Mouse (Mus musculus) heart, postnatal 14 days (tissue): Measurements from ENCODE around the gene Gdf15. TPM values are rescaled to one million over a fixed set of nuclear protein-coding genes. Genes with fewer than 3 reads are reported as not detected.

Experiments
- DNase-seq, 2 experiments: peaks; one replicate each; pipeline ENCODE4 v3.0.0; 2021 to 2022
- intact Hi-C: fragments of 180-260 bp; cut with DNase I; formaldehyde crosslinking; loops from one replicate; pipeline ENCODE4 v1.15.1; 2025
- total RNA-seq, 2 experiments: library from RNA; stranded (reverse); gene quantifications; 2 replicates each; pipeline ENCODE4 v1.2.3; 2021

Gene Gdf15
- total RNA-seq, 2 experiments from 2014 or later: 0.41 to 1.6 TPM

DNA sequence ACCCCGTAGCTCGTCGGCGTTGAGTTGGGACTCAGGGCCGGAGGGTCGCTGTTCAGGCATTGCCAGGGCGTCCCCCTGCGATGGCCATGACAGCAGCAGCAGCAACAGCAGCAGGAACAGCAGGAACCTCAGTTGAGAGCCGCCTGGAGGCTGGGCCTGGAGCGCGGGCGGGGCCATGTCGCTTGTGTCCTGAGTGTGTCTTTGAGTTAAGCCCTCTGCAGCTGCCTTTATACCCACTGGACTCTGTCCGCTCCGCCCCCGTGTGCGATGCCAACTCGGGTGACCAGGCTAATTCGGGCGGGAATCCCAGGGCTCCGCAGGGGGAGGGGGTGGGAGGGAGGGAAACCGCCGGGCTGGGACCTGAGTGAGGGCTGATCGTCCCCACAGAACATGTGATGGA, 820 bp downstream of the Gdf15 start:
- DNase-seq: peak; percentile 57 to 59
- intact Hi-C loops: no loop called here

DNA sequence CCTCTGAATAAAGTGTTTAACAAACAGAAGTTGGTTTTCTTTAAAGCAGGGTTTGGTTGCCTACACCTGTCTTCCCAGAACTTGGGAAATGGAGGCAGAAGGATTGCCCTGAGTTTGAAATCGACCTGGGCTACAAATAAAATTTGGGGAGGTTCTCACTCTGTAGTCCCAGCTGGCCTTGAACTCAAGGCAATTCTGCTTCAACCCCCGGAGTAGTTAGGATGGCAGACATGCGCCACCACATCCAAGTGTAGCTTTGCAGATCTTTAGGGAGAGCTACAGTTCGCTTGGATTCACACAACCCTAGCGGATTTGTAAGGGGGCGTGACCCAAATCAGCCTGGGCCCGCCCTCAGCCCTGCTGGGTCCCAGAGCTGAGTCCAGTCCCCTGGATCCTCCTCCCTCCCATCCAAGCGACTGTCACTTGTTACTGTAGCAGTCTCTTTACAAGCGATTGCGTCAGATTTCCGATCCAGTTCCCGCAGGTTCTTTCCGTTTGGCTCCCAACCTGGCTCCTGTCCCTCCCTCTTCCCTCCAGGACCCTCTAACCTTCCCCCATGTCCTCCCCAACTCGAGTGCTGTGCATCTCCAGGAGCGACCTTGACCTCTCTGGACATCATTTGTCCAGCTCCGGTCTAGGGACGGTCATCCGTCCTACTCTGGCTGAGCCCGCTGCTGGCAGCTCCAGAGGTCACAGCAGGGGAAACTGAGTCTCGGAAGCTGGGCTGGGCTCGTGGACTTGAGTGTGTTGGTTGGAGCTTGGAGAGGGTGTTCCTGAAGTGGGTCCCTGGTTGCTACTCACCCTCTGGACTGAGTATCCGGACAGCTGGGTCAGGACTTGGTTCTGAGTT, 1.5 kb downstream of the Gdf15 start:
- DNase-seq: peak; percentile 66 to 73
- intact Hi-C loops: no loop called here

DNA sequence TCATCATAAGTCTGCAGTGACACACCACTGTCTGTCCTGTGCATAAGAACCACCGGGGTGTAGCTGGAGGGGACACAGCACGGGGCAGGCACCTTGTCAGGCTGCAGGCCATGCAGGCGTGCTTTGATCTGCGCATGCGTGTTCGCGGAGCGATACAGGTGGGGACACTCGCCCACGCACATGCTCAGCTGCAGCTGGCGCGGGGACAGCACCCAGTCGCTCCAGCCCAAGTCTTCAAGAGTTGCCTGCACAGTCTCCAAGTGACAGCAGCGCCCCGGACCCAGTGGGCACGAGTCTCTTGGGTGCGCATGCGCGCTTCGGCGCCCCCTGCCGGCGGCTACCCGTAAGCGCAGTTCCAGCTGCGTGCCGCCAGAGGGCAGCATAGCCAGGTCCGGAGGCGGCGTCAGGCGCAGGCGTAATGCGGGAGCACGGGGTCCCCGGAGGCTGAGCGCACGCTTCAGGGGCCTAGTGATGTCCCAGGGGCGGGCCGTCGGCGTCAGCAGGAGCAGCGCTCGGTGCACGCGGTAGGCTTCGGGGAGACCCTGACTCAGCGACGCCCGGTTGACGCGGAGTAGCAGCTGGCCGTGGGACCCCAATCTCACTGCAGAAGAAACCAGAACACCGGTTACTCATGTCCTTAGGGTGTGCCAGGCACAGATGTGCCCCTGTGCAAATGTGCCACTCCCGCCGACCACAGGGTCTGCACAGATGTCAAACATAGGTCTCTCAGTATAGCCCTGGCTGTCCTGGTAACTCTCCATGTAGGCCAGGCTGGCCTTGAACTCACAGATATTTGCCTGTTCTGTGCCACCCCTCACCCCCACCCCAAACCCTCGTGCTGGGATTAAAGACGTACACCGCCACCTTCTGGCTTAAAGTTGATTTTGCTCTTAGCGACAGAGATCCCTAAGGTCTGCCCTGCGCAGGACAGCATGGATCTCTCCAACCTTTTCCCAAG, 2.4 kb downstream of the Gdf15 start:
- intact Hi-C loops: loop anchor here (1.0 to 5.0 kb wide), 3 partner anchors 18 to 72 kb away; partner anchors contain the start of gene Iqcn

DNA sequence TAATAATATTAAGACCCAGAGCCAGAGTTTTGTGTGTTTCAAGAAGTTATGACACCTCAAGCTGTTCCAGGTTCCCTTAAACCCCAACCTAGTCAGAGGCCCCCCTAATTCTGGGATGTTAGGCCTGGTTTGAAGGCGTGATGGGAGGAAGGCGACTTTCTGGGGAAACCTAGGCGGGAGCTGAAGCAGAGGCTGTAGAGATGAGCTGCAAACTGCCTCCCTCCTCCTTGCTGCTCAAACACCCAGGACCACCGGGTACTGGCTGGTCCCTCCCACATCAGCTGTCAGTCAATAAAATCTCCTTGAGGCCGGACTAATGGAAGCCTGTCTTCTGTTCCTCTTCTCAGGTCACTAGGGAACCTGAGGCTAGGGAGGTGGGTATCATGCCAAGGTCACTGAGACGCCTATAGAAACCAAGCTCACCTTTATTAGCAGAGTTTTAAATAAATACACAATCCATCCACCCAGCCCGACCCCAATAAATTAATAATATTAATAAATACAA, 3.2 kb downstream of the Gdf15 start:
- no peak for DNase-seq
- intact Hi-C loops: loop anchor here (1.0 to 5.0 kb wide), 3 partner anchors 17 to 73 kb away; partner anchors contain the start of gene Iqcn

More for the DNA sequence above, 2.4 kb downstream of the Gdf15 start:
- DNase-seq: peak; percentile 90 to 92

DNA sequence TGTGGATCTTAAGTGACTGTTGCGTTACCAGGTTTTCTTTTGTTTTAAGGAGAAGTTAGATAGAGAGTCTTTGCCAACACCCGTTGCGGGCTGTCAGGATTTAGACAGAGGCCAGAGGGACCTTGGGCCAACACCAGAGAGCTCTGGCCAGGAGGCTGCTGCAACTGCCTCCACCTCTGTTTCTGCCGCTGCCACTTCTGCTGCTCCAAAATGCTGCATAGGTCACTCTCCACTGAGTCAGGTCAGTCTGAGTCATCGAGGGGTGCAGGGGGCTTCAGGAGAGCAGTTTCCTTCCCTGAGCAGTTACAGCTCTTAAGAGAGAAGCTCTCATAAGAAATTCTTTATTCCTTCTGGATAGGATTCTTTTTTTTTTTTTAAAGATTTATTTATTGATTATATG, 5.2 kb downstream of the Gdf15 start:
- intact Hi-C loops: loop anchor here (5.0 kb wide), 1 partner anchor 75 kb away; the partner anchor contains the start of gene Iqcn
- no peak for DNase-seq

DNA sequence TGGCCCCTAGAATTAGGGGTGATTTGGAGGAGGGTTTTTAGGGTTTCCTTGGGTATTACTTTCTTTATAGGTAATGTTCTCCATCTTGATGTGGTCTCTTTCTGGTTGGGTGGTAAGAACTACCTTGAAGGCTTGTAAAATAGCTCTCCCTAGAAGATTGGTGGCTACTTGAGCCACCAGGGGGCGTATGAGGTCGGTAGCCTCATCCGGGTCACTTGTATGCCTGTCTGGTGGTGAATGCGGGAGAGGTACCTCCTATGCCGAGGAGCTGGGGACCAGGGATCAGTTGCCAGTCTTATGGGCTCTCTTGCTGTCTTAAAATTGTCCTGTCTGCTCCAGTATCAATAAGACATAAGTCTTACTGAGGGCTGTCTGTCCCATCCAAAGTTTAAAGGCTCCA, 7.2 kb downstream of the Gdf15 start:
- intact Hi-C loops: loop anchor here (5.0 kb wide), 1 partner anchor 77 kb away; the partner anchor contains the start of gene Iqcn
- DNase-seq: peak; percentile 64 to 77

DNA sequence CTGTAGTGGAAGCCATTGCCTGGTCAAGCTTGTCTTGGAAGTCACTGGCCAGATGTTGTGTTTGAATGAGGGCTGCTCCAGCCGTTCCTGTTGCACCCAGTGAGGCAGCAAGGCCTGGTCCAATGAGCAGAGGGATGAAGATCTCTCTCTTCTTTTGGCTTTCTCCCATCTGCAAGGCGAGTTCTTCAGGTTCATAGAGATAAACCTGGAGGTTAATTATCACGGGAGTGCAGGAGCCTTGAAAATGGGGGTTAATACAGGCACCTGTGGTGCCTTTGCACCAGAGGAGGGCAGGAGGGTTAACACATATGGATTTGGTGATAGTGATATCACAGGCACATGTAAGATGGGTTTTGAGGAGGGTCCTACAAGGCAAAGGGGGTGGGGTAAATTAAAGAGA, 10.0 kb downstream of the Gdf15 start:
- intact Hi-C loops: loop anchor here (5.0 kb wide), 1 partner anchor 35 kb away; no protein-coding TSS in a partner anchor
- DNase-seq: no peak

DNA sequence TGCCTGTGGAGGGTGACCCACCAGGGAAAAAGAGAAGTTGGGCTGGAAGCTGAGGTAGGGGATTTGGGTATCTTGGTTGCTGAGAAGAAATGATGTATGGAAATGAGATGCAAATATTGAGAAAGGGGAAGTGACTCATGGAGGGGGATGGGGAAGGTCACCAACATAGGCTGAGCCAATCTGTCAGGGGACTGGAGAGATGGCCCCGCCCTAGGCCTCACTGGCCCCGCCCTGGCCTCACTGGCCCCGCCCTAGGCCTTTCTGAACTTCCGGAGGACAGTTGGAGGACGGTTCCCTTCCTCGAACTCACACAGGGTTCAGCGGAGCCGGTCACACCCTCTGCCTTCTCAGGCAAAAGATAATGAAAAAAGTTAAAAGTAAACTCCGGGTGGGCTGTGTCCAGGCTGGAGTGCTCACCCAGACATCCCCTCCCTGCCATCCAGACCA, 13.3 kb downstream of the Gdf15 start:
- peak in 1 of 2 experiments; percentile 46 for DNase-seq
- intact Hi-C loops: no loop called here

DNA sequence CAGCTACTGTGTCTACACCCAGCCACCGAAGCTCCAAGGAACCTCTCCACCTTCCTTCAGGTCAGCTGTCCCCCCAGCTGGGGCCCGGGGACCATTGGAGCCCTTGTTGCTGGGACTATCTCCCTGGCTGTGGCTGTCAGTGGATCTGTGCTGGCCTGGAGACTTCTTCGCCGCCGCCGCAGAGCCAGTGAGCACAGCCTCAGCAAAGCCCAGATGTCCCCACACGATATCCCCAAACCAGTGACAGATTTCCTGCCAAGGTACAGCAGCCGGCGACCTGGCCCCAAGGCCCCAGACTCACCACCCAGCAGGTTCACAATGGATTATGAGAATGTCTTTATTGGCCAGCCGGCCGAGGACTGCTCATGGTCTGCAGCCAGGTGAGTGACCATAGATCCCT, 14.3 kb downstream of the Gdf15 start:
- DNase-seq: no peak
- intact Hi-C loops: no loop called here

DNA sequence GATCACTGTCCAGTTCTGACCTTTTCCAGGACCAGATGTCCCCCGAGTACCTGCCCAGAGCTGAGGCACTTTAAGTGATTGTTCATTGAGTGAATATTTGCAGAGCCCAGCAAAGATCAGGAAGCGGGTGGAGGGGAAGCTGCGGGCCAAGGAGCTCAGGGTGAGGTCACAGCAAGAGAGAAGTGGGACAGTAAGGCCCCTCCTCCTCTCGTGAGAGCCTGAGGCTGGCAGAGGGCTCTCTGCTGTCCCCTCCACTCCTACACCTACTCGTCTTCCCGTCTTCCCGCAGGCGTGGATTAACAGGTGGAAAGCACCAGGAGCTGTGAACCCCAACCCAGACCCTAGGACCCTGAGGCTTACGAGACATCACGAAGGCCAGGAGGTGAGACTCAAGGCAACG, 15.6 kb downstream of the Gdf15 start:
- no peak for DNase-seq
- intact Hi-C loops: no loop called here

DNA sequence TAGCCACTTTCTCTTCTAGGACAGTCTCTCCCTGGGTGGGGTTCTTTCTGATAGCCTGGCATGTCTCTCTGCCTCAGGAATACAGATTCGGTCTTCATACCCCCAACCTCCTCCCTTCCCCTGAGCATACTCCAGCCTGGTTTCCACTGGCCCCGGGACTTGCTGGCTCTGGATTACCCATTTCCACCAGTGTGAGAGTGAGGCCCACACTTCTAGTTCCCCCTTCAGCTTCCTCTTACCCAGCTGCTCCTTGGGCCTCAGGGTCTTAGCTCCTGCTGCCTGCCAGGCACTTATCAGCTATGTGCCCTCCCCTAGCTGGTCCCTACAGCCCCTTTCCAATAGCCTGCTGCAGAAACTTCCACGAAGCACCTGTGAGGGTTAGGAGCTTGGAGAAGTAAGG, 16.4 kb downstream of the Gdf15 start, which contains the start of gene Lrrc25:
Gene Lrrc25 (plus strand): TSS at position 262 of the 400 bp plus-strand sequence.
- no peak for DNase-seq
- intact Hi-C loops: no loop called here

DNA sequence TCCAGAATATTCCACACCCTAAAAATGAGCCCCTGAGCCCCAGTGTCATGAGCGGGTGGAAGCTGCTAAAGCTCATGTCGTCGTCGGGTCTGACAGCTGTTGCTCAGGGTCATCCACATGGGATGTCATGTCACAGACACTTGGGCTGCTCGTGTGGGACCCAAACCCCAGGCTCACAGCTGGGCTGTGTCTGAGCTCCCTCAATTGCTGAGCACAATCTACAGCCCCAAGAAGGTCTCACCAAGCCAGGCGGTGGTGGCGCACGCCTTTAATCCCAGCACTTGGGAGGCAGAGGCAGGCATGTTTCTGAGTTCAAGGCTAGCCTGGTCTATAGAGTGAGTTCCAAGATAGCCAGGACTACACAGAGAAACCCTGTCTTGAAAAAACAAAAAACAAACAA, 17.0 kb downstream of the Gdf15 start:
- intact Hi-C loops: no loop called here
- no peak for DNase-seq

DNA sequence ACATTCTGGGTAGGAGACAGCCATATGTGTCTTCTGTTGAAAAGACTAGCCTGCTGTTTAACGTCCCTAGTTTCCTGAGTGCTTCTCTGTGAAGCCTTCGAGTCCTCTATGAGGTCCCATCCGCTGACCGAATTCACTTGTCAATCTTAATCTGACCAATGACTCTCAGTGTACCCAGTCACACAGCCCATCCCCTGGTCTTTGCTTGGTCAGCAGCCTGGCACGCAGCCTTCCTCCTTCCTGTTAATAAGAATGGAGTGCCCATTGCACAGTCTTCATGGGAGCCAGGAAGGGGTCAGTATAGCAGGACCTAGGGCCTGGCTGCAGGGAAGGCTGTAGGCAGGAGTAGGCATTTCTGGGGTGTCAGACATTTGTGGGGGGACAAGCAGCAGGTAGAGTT, 17.8 kb downstream of the Gdf15 start:
- intact Hi-C loops: loop anchor here (5.0 kb wide), 2 partner anchors 38 to 88 kb away; partner anchors contain the start of gene Iqcn
- DNase-seq: no peak

DNA sequence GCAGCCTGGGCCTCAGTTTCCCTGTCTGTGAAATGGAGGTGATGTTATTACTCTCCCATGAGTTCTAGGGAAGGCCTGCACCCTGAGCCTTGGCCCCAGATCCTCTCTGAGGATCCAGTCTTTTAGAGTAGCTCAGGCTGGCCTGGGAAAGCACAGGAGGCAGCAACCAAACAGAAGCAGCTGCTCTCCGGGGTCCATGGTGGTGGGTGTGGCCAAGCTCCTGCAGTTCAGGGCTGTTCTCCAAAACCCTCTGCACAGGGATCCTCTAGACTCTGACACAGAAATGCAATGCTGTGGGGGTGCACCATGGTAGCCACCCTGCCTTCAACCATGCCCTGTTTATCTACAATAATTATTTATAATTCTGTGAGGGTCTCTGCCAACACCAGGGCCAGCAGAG, 18.5 kb downstream of the Gdf15 start:
- DNase-seq: no peak
- intact Hi-C loops: loop anchor here (5.0 kb wide), 2 partner anchors 39 to 89 kb away; partner anchors contain the start of gene Iqcn

DNA sequence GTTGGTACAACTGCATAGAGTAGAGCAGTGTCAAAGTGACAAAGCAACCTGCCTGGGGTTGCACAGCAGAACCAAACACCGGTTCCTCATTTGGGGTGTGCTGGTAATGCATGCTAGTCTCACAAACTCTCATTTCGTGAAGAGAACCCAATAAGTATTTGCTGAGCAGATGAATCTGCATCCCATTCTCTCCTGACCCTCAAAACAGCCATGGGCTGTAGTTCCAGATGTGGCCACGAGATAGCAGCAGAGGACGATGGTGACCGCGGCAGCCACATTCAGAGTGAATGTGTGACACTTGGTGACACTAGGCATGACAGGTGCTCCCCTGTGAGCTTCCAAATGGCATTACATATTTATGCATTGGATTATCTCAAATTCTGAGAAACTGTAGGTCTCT, 20.4 kb downstream of the Gdf15 start:
- DNase-seq: peak; percentile 91 to 95
- intact Hi-C loops: loop anchor here (1.0 to 5.0 kb wide), 4 partner anchors 17 to 90 kb away; partner anchors contain the start of gene Iqcn

DNA sequence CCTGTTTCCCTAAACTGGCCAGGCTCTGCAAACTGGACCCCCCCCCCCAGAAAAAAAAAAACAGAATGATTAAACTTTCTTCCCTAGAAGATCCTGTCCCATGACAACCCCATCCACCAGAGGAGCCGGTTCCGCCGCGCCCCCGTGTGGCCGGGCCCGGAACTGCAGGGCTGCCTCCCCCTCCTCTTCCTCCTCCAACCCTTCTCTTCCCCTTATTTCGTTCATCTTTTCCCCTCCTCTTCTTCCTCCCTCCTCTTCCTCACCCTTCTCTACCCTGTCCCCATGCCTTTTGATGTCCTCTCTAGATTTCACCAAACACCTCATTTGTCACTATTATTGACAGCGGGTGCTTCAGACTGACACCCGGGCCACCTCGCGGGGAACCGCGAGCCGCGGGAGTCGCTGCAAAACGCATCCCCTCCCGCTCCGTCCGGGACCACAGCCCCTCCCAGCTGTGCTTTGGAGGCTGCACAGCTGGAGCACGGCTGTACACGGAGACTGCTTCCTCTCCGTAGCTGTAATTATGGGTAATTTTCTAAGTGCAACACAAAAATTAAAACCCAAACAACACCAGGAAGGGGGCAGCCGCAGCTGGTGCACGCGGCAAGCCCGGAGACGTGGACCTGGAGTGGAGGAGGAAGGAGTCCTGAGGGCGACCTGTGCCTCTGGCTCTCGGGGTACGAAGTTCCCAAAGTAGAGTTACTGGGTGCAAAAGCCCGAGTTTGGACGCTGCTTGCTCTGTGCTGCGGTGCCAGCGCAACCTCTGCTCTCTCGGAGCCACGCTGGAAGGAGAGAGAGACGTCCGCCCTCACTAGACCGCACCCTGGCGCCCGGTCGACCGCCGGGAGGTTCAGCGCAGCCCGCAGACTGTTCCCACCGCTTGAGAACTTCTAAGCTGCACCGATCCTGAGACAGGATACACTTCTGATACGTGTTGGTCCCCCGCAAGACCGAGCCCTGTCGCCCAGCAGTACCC, 21.2 kb downstream of the Gdf15 start:
- intact Hi-C loops: loop anchor here (2.0 to 5.0 kb wide), 3 partner anchors 41 to 91 kb away; partner anchors contain the start of gene Iqcn
- DNase-seq: peak; percentile 94 to 96

DNA sequence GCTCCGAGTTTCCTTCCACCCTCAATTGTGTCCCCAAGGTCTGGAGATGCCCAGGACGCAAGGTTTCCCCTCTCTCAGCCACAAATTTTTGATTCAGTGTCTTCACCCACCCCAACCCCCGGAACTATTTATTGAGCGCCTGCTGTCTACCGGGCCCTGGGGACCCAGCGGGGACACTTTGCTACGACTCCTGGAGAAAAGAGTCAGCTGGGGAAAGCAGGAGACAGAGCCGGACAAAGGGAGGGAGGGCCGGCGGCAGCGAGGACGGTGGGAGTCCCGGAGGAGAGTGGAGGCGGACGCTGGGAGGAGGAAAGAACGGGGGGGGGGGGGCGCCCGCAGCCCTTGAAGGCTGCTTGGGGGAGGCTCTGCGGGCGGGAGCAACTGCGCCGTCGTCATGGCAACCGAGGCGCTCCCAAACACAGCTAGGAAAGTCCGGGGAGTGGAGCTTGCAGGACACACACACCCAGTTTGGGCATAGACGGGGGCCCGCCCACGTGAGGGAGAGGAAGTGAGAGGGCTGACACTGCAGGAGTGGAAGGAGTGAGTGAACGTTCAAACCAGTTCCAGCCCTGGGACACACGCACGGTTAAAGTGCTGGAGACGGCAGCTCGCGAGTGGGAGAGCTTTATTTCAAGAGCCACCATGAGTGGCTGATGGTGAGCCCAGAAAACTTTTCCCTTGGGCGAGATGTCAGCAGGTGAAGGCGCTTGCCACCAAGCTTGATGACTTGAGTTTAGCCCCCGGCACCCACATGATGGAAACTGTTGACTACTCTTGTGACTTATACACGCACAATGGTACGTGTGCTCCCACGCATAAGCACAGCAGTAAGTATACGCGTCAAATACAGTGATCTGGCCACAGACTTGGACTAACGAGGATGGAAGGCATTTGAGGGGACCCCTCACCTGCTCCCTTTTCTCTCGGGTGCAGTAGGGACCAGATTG, 22.1 kb downstream of the Gdf15 start:
- peak; percentile 90 to 94 for DNase-seq
- intact Hi-C loops: loop anchor here (2.0 to 5.0 kb wide), 3 partner anchors 42 to 92 kb away; partner anchors contain the start of gene Iqcn

DNA sequence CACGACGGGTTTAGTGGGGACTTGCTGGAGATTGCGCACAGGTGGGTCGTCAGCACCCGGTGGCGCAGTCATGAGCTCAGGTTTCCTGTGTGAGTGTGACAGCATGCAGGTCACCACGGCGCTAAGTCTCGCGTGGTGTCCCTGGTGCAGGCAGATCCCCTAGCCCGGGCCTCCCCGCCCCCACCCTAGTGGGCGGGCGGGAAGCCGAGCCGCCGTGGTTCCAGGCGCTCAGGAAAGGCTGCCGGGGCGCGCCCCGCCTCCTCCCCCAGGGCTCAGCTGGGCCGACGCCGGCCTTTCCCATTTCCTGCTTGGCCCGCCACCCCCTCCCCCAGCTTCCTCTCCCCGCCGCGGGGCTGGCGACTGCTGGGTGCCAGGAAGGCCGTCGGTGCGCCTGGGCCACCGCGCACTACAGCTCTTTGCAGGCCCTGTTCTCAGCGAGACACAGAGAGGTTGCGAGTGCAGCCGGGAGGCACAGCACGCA, 22.8 kb downstream of the Gdf15 start:
- peak; percentile 93 to 94 for DNase-seq
- intact Hi-C loops: no loop called here
